Mouse (Mus musculus) bone marrow macrophage, adult 2 months (primary cell): ENCODE data around the gene Krt34.

Experiments
- CTCF ChIP-seq: IDR thresholded peaks from 2 replicates; pipeline ENCODE4 v1.5.1; 2012; ENCODE audit warnings: low read depth, mild to moderate bottlenecking, low read length, moderate library complexity
- POLR2A ChIP-seq: IDR thresholded peaks from 2 replicates; pipeline ENCODE4 v1.6.1; 2012; ENCODE audit warnings: mild to moderate bottlenecking, low read depth, low read length, borderline replicate concordance

GRCm38 (mm10) chr11:100046303-100046866 is 5.0 kb upstream of the Krt34 start:
- TF ChIP-seq POLR2A (no peak), CTCF (no peak)
